Mouse (Mus musculus) hematopoietic stem cell, adult 5-6 weeks (primary cell): ENCODE results near the gene Iqsec1. TPM values are rescaled to one million over a fixed set of nuclear protein-coding genes. Genes with fewer than 3 reads are reported as not detected.

Source experiments
- ATAC-seq, 2 experiments: fragments of 125-278 bp in 1 of 2; replicated peaks in 1 of 2; 2 replicates each; pipeline ENCODE4 v1.8.0; 2016 to 2017; ENCODE audit warnings: inconsistent platforms in 2 of 2, mild to moderate bottlenecking in 2 of 2, moderate number of reproducible peaks in 2 of 2, low read depth in 1 of 2, moderate TSS enrichment in 1 of 2; ENCODE audit not compliant: low FRiP score in 2 of 2, poor library complexity in 2 of 2, severe bottlenecking in 2 of 2, insufficient read depth in 1 of 2, low TSS enrichment in 1 of 2
- total RNA-seq: library from RNA; stranded (forward); fragments of 172-1452, 232-1000 nt; gene quantifications from 2 replicates; pipeline ENCODE4 v1.2.3, GENCODE M21; 2017

Gene Iqsec1
- 15.4 and 18.2 TPM in 2 replicates for total RNA-seq

- peak; percentile 53 to 78 for ATAC-seq
Observed at GRCm38 (mm10) chr6:90988648-90989317, at the start of gene Iqsec1. TSS of gene Iqsec1 (minus strand) at chr6:90988685.

- ATAC-seq: no peak
Observed at GRCm38 (mm10) chr6:91028256-91028655, 39.8 kb upstream of the Iqsec1 start.

- no peak for ATAC-seq
Observed at GRCm38 (mm10) chr6:91020810-91021209, 32.3 kb upstream of the Iqsec1 start.

GRCm38 (mm10) chr6:91016600-91017230 lies 28.2 kb upstream of the Iqsec1 start:
- no peak for ATAC-seq

DNA sequence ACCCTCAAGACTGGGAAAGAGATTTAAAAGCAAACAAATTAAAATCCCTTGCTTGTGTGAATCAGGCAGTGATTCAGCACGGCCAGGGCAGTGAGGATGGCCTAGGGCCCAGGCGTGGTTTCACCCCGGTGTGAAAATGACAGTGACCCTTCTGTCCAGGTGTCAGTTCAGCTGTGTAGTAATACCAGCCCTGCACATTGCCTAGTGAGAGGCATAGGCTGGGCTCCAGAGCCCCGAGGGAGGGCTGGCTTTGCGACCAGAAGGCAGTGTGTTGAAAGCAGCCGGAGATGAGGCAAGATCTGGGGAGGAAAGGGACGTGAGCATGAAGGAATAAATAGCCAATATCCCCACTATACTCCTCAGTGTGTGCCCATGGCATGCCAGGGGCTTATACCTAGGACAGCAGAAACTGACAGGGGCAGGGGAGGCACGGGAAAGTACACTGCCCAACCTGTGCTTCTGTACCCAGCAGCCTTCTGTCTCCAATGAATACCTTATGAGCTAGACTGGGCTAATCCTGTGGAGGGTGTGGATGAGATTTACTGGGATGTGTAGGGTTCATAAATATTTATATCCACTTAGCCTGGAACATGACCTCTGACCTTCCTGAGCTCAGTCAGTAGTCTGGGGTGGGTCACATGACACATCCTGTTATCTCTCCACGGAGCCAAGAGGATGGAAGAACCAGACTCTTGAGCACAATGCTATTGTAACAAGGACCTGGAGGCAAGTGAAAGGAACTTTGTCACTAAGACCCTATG lies 25.9 kb upstream of the Iqsec1 start:
- no peak; a peak in 1 of 4 replicates for ATAC-seq

DNA sequence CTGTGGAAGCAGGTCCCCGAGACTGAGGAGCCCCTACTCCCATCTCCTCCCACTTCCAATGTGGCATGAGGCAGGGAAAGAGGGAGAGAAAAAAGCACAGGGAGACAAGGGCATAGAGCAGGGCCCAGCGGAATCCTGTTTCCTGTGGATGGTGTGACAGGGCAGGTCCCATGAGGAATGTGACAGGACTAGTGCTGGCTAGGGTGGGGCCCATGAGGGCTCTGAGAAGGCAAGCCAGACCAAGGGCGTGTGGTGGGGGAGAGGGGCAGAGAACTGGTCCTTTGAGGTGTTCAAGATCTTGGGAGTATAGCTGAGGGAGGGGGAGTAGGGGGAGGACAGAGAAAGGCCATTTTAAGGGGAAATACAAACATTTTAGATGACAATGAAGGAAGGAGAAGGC lies 24.0 kb upstream of the Iqsec1 start:
- no peak for ATAC-seq

DNA sequence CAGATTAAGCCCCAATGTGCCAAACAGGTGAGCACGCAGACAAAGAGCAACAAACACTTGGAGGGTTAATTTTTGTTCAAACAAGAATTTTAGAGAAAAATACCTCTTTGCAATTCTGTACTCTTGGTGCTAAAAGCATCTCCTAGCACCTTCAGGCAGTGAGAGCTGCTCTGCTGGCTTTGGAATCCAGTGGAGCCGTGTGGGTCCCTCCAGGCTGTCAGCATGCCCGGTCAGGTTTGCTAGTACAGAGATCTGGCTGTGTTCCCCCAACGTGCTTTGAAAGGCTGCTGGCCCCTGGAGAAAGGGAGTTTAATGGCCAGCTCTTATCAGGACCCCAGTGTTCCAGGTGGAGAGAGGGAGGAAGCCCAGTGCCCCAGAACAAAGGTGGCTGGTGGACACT lies 23.1 kb upstream of the Iqsec1 start:
- ATAC-seq: no peak

- no peak for ATAC-seq
Observed at GRCm38 (mm10) chr6:91008284-91008830, 19.9 kb upstream of the Iqsec1 start.

DNA sequence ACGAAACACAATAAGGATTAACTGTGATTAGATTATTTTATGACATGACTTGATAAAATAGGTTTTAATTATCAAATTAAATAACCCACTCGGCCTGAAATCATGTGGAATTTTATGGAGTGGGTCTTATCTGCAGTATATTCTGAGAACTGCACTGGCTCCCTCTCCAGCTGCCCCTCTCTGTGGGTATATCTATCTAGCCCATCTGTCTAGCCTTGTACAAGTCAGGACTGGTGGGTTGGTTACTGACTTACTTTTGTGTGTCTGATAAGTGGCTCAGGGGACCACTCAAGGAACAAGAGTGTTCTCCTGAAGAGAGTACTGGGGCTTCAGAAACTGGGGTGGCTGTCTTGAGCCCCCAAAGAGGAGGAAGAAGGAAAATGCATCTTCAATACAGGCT lies 18.7 kb upstream of the Iqsec1 start:
- no peak for ATAC-seq

- no peak for ATAC-seq
Observed at GRCm38 (mm10) chr6:91004157-91004556, 15.7 kb upstream of the Iqsec1 start.

DNA sequence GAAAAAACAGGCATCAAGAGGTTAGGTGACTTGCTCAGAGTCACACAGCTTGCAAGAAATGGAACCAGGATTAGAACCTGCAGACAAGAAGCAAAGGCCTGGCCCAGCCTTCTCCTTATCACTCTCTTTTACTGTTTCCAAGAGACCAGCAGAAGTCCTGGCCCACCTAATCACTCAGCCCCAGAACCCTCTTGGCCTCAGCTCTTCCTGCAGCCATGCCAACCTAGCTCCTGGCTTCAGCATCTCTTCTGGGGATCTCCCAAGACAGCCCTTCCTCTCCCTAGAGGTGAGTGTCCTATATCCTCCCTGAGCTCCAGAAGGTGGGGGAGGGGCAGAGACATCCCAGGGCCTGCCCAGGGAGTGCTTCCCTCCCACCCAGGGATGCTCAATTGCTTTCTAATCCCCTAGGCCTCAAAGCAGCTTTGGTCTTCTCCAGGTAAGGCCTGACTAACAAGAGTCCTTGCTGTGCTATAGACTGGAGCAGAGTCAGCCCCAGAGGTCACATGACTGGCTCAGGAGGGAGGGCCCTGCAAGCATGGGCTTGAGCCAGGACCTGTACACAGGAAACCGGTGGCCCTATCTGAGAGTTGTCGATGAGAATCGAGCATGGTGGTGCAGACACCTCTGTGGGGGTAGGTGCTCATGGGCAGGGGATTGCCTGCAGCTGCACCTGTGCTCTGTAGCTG lies 15.0 kb upstream of the Iqsec1 start:
- peak; percentile 47 to 48; a peak in 3 of 4 replicates for ATAC-seq

- ATAC-seq: no peak
Observed at GRCm38 (mm10) chr6:91001566-91001965, 13.1 kb upstream of the Iqsec1 start.

DNA sequence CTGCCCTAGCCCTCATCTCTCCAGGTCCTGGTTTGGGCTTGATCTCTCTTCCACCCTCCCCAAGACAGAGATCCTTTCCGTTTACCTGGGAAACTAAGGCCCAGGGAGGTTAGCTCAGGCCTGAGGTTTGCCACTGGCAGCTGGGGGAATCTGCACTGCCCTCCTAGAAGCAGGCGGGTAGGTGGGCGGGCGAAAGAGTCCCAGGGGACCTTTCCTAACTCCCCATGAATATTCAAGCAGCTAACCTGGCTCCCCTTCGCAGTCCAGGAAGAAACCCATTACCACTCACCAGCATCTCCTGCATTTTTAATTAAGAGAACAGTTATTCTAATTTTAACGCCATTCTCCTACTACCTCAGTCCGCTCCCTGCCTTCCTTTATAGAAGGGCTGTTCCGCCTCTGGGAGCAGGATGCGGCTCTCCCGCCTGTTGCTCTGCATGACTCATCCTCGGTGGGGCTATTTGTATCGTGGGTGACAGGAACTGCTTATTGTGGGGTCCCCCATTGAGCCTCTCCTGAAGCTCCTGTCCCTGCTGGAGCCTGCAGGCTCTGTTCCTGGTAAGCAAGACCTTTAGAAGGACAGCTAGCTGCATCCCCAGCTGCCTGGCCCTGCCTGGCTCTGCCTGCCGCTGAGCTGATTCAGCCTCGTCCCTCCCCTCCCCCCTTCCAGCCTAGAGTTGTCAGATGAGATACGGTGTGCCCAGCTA lies 12.5 kb upstream of the Iqsec1 start:
- no peak for ATAC-seq

- ATAC-seq: no peak
Observed at GRCm38 (mm10) chr6:90999176-90999575, 10.7 kb upstream of the Iqsec1 start.

DNA sequence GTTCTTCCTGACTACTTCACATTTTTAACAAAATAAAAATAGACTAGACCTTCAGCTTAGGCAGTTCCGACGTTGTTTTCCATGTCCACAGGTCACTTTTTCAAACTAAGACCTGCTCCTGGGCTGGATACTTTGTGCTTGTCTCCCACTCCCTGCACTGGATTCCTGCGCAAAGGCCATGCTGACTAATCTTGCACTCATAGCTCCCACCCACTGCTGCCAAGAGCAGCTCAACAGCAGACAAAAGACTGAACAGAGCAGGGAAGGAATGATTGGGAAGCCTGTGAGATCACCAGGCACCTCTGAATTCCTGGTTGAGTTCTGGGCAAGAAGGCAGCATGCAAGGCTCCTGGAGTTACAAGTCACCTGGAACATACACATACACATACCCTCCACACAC lies 8.5 kb upstream of the Iqsec1 start:
- no peak for ATAC-seq

DNA sequence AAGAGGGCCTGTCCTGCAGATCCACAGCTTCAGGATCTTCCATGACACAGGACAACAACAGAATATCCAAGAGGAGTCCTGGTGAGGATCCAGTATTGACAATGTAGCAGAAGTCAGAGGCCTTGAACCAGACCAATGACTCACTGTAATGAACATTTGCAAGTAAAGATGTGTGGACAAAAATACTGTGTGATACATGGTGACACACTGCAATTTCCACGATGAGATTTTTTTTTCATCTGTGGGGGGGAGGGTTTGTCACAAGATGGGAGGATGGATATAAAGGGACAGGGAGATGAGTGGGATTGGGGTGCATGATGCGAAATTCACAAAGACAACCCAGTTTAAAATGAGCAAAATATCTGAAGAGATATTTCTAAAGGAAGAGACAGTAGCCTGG lies 7.7 kb upstream of the Iqsec1 start:
- ATAC-seq: no peak

- no peak for ATAC-seq
Observed at GRCm38 (mm10) chr6:90988299-90988625, 223 bp downstream of the Iqsec1 start.
